Mouse (Mus musculus) A20 (cell line): ENCODE data around the gene Vmn2r18.

Experiments
- DNase-seq: peaks from one replicate; pipeline ENCODE4 v3.0.0-alpha.2; 2011; ENCODE audit warnings: low read depth, low spot score

Vmn2r18 gene

DNA sequence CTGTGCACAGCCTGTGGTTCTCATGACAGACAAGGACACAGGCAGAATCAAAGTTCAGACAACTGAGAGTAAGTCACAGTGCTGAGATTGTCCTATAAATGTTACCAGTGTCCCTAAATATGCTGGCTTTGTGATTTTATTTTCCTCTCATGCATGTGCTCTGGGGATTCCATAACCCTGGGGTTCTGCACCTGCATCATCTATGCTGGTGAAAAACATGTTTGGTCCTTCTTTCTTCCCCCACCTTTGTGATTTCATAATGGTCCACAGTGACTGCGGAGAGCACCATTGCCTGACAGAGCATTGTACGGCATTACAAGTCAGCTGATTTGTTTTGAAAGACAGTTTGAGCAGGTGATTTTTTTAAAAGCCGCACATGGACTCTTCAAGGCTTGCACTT is at the start of gene Vmn2r18:
Vmn2r18 (minus strand) TSS at position 101 of the 400 bp plus-strand sequence.
- DNase-seq: no peak

DNA sequence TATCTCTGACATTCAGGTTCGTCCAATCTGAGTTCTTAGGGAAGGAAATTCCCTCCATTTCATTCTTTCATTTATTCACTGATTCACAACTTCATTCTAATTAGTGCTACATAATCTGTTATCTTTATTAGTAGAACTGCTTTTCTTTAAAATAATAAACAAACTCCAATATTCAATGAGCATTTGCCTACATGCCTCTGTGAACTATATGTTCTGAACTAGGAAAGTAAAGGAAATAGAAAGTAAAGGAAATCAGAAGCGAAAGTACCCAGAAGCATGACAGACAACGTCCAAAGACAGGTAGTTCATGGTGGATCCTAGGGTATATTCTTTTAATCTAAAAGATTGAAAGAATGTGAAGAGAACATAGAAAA is 45.6 kb upstream of the Vmn2r18 start:
- no peak for DNase-seq

DNA sequence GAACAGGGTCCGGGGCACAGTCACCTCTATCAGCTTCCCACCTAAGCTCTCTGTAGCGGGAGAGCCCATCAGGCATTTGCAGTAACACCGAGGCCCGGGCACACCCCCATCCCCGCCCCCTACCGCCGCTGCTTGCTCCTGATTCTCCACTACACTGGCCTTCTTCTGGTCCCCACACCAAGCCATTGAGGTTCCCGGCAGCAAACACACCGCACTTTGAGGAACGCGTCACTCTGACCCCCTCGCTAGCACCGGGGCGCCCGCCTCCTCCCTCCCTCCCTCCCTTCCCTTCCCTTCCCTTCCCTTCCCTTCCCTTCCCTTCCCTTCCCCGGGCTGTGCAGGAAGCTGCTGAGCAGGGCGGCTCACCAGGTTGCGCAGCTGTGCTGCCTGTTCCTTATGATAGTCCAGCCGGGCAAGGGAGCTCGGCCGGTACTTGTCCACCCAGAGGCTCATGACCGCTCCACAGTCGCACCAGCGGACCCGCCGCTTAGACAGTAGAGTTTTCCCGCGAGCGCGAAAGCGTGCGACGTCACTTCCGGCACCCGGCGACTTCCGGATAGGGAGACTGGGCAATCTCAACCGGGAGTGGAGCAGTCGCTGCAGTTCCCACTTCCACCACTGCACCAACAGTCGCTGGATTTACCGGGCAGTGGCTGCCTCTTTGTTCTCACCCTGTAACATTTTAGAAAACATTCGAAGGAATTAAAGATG is 45.0 kb upstream of the Vmn2r18 start, which contains the start of gene Rfc3:
Rfc3 (minus strand) TSS at position 543 of the 711 bp plus-strand sequence.
- peak; percentile 97 for DNase-seq

DNA sequence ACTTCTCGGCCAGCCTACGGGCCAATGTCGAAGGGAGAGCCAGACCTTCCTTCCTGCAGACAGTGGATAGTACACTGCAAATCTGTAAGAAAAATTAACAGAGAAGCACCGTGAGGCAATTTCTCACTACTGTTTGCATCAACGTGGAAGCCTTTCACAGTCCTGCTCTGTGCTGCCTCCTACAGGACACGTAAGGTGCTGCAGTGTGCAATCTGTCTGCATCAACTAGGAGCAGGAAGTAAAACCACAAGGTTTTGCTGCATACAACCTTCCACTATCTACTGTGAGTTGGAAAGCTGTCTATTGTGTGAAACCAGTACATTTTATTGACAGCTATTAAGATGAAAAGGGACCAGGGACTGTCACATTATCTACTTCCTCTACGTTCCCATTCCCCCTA is 39.0 kb upstream of the Vmn2r18 start:
- DNase-seq: peak; percentile 76

DNA sequence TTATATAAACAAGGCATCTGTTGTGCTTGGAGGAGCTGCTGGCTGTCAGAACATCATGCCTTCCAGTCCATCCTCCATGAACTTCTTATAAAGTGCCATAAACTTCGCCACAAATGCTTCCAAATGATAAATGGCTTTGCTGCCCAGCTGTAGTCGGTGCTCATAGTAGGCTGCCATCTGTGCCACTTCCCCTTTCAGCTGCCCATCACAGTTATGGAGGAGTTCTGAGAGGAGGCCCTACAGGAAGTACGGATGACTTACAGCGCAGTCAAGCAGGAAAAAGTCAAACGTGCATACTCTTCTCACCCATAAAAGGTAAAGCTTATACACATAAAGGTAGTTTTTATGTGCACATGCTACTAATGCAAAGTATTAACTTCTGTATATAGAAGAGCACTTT is 37.0 kb upstream of the Vmn2r18 start:
- peak; percentile 92 for DNase-seq

GRCm38 (mm10) chr5:151642102-151642501 is 36.3 kb upstream of the Vmn2r18 start:
- DNase-seq: no peak

DNA sequence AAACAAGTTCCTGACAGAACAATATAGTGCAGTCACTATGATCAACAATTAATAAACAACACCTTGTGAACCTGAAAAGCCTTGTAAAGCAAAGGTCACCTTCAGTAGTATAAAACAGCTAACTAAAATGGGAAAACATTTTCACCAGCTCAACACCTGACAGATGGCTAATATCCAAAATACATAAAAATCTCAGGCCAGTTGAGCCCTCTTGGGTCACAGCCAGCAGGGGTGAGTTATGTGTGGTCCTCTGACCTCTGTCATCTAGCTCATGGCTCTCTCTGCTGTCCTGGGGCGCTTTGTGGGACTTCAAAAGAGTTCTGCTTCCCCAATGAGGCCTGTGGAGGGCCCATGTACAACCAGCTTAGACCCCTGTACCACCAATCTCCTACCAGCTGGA is 4.1 kb downstream of the Vmn2r18 start:
- DNase-seq: no peak
